In genomic region chr6:36388401-36389259, GRCm38 (mm10) we compare ENCODE assay signal across 8 mouse cellular contexts. TPM values are rescaled to one million over a fixed set of nuclear protein-coding genes. Genes with fewer than 3 reads are reported as not detected.
DNase-seq lines count a peak whose midpoint lies in the region; ATAC-seq lines count a peak whose summit lies in the region.

No protein-coding gene starts in this region.

- under 1% methylated on average over 36 of the region's 36 CpGs for WGBS in heart, embryonic 15.5 days
- under 1% methylated on average over 36 of the region's 36 CpGs for WGBS in limb, embryonic 15.5 days

- peak overlapping the region; percentile 46 for H3K27ac ChIP-seq in heart, embryonic 15.5 days
- H3K27ac ChIP-seq in limb, embryonic 15.5 days = no peak overlapping the region

- peaks cover 8% of the 10 kb centered on the region; the same call in 1 of the 2 replicates for H3K27me3 ChIP-seq in heart, embryonic 15.5 days
- H3K27me3 ChIP-seq in limb, embryonic 15.5 days = peaks cover 37% of the 10 kb centered on the region

- peak overlapping the region; percentile 76 for H3K4me2 ChIP-seq in heart, embryonic 15.5 days
- H3K4me2 ChIP-seq in limb, embryonic 15.5 days = peak overlapping the region; percentile 87

- peak overlapping the region; percentile 63 for H3K9ac ChIP-seq in heart, embryonic 15.5 days
- H3K9ac ChIP-seq in limb, embryonic 15.5 days = peak overlapping the region; percentile 12; the same call in 1 of the 2 replicates

- H3K4me3 ChIP-seq in heart, embryonic 15.5 days = peak overlapping the region; percentile 64
- peak overlapping the region; percentile 45 for H3K4me3 ChIP-seq in limb, embryonic 15.5 days

- H3K9me3 ChIP-seq in heart, embryonic 15.5 days (replicated peaks) = no peaks in the 10 kb centered on the region
- H3K9me3 ChIP-seq in limb, embryonic 15.5 days = no peaks in the 10 kb centered on the region

- H3K4me1 ChIP-seq in heart, embryonic 15.5 days (replicated peaks) = peaks cover 28% of the 10 kb centered on the region
- peaks cover 21% of the 10 kb centered on the region for H3K4me1 ChIP-seq in limb, embryonic 15.5 days

- peak; percentile 41 for ATAC-seq in heart, embryonic 15.5 days (replicated peaks; ENCODE audit: insufficient number of reproducible peaks, insufficient read depth, low FRiP score, low read depth)
- no peak for ATAC-seq in limb, embryonic 15.5 days (ENCODE audit: insufficient number of reproducible peaks, low FRiP score, low TSS enrichment, low read depth)

- no peaks in the 10 kb centered on the region for H3K36me3 ChIP-seq in heart, embryonic 15.5 days
- H3K36me3 ChIP-seq in limb, embryonic 15.5 days = no peaks in the 10 kb centered on the region

- DNase-seq in cerebellum, postnatal 14 days = peak; percentile 33 to 36
- no peak for DNase-seq in cerebellum, adult 9-11 months
- peak; percentile 4 for DNase-seq in ovary, postnatal 36 days (ENCODE audit: low spot score)
- no peak for DNase-seq in ovary, postnatal 14 days (ENCODE audit: low spot score)
- peak; percentile 45 for DNase-seq in retina, embryonic 14.5 days (ENCODE audit: low spot score)
- DNase-seq in layer of hippocampus, adult 8-10 months (ENCODE audit: low spot score in 2 of 2) = no peak

RNA-seq across cellular contexts. Expression of gene Chrm2, which starts 0.7 kb away (rescaled TPM):
- polyA plus RNA-seq in heart, embryonic 15.5 days (2015; fragmentation: Nextera tagmentation; extraction: Ambion mirVana) = 14.3 and 14.7 TPM in 2 replicates
- 1.9 and 2.0 TPM in 2 replicates for polyA plus RNA-seq in limb, embryonic 15.5 days (2015; fragmentation: Nextera tagmentation; extraction: Ambion mirVana)
- 1 to 10 TPM; 4.0 to 5.5 (median 4.9) TPM for total RNA-seq in layer of hippocampus, adult 8-10 months (2022)

Comparison
In these comparisons a context has a peak if more than half of its experiments do, and no peak if none do; other contexts are left out.
1. DNase-seq: peak in cerebellum, postnatal 14 days (2 of 2), ovary, postnatal 36 days (single experiment) and retina, embryonic 14.5 days (single experiment); none in cerebellum, adult 9-11 months (single experiment), ovary, postnatal 14 days (single experiment) and layer of hippocampus, adult 8-10 months (0 of 2).